Mouse (Mus musculus) T-helper 17 cell (primary cell): ENCODE data around the gene Hoxb2.

ENCODE experiments used
- in situ Hi-C, 2 experiments: fragments of 300-600 bp; cut with MboI, MseI; formaldehyde crosslinking; loops; 1 replicate in 1 of 2; 2 replicates in 1 of 2; pipeline ENCODE4 v1.15.1; 2025; ENCODE audit warnings: high pct_unique_total_duplicates in 2 of 2

Gene Hoxb2

DNA sequence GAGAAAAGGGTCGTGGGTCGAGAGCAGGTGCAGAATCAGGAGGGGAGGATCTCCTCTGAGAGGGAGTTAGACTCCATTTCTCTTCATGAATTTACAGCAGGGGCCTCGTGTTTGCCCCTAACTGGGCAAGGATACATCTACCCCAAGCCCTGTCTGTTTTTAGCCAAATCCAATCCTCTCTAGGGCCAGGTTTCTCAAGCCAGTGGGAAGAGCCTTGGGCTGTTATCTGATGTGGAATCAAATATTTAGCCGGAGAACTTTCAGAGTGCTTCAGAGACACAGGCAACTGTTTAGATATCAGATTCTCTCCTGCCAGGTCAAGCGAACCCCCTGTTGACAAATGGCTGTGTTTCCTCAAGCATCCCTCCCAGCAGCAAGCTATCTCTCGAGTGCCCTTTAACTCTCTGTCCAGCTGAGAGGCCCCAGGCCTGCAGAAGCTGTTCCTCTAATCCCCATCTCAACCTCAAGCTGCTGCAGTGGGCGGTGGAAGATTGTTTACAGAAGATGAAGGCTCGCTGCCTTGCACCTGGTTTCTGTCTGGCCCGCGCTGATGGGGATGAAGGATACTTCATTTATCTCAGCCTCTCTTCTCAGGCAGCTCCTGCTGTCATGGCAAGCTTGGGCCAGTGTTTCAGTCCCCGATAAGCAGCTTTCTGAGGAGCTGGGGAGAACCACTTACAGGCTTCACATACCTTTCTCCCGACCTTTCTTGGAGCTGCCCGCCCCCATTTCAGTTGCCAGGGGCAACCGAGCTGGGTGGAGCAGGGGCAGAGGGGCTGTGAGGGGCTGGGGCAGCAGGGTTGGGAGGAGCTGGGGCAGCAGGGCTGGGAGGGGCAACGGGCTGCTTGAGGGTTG is 46.7 kb downstream of the Hoxb2 start:
- in situ Hi-C loops, result no loop called here

GRCm38 (mm10) chr11:96397806-96398335 is 47.5 kb downstream of the Hoxb2 start:
- in situ Hi-C loops, result no loop called here

- in situ Hi-C loops, result no loop called here
These were observed 49.6 kb downstream of the Hoxb2 start for GRCm38 (mm10) chr11:96399923-96400322.
